Mouse (Mus musculus): ENCODE results near the gene Pcdh9. TPM values are rescaled to one million over a fixed set of nuclear protein-coding genes. Genes with fewer than 3 reads are reported as not detected.

Pcdh9 gene
- polyA plus RNA-seq, 2 experiments: 6.4 to 44.0 TPM

- Histone ChIP-seq H3K9ac (ENCODE audit: low read depth, low read length, severe bottlenecking) (no peak overlapping the region), H3K9me3 (ENCODE audit: control insufficient read depth, low read length) (no peaks in the 10 kb centered on the region), H3K4me1 (ENCODE audit: control insufficient read depth, insufficient read depth, low read length) (no peaks in the 10 kb centered on the region), H3K36me3 (ENCODE audit: control insufficient read depth, insufficient read depth, low read length) (no peaks in the 10 kb centered on the region), H3K27me3 (ENCODE audit: control insufficient read depth, insufficient read depth, low read length) (no peaks in the 10 kb centered on the region), H3K27ac (replicated peaks; ENCODE audit: low read depth, low read length) (no peak overlapping the region), H3K4me3 (replicated peaks; ENCODE audit: low read length) (no peak overlapping the region), H3K4me2 (replicated peaks; ENCODE audit: low read depth, low read length, severe bottlenecking) (no peak overlapping the region)
- ATAC-seq (ENCODE audit: low FRiP score, low read depth) (no peak), DNase-seq (ENCODE audit: low spot score) (peak; percentile 23)
- no peak for TF ChIP-seq POLR2A (IDR thresholded peaks at IDR 0.05; ENCODE audit: borderline replicate concordance, extremely low read depth, insufficient read depth, insufficient read length)
- 62% methylated on average over 10 of the region's 10 CpGs for WGBS
These were observed 156.3 kb downstream of the Pcdh9 start for GRCm38 (mm10) chr14:93734077-93734673.

GRCm38 (mm10) chr14:93725798-93726197 is 164.7 kb downstream of the Pcdh9 start:
- no peak overlapping the region for H3K27ac ChIP-seq (replicated peaks; ENCODE audit: low read depth, low read length)
- ATAC-seq (ENCODE audit: low FRiP score, low read depth): no peak
- no peaks in the 10 kb centered on the region for H3K36me3 ChIP-seq (ENCODE audit: control insufficient read depth, insufficient read depth, low read length)
- H3K4me1 ChIP-seq (ENCODE audit: control insufficient read depth, insufficient read depth, low read length): no peaks in the 10 kb centered on the region
- no peaks in the 10 kb centered on the region for H3K27me3 ChIP-seq (ENCODE audit: control insufficient read depth, insufficient read depth, low read length)
- no peaks in the 10 kb centered on the region for H3K9me3 ChIP-seq (ENCODE audit: control insufficient read depth, low read length)
- 57% methylated on average over 1 of the region's 1 CpGs for WGBS
- no peak overlapping the region for H3K4me3 ChIP-seq (replicated peaks; ENCODE audit: low read length)
- DNase-seq (ENCODE audit: low spot score): no peak
- TF ChIP-seq POLR2A (IDR thresholded peaks at IDR 0.05; ENCODE audit: borderline replicate concordance, extremely low read depth, insufficient read depth, insufficient read length): no peak
- H3K4me2 ChIP-seq (replicated peaks; ENCODE audit: low read depth, low read length, severe bottlenecking): no peak overlapping the region
- no peak overlapping the region for H3K9ac ChIP-seq (ENCODE audit: low read depth, low read length, severe bottlenecking)

- Histone ChIP-seq H3K4me2 (replicated peaks; ENCODE audit: low read depth, low read length, severe bottlenecking) (no peak overlapping the region), H3K36me3 (ENCODE audit: control insufficient read depth, insufficient read depth, low read length) (no peaks in the 10 kb centered on the region), H3K27me3 (ENCODE audit: control insufficient read depth, insufficient read depth, low read length) (no peaks in the 10 kb centered on the region), H3K4me3 (replicated peaks; ENCODE audit: low read length) (no peak overlapping the region), H3K27ac (replicated peaks; ENCODE audit: low read depth, low read length) (no peak overlapping the region), H3K9me3 (ENCODE audit: control insufficient read depth, low read length) (no peaks in the 10 kb centered on the region), H3K4me1 (ENCODE audit: control insufficient read depth, insufficient read depth, low read length) (no peaks in the 10 kb centered on the region), H3K9ac (ENCODE audit: low read depth, low read length, severe bottlenecking) (no peak overlapping the region)
- whole genome bisulfite sequencing: 58% methylated on average over 1 of the region's 1 CpGs
- no peak for TF ChIP-seq POLR2A (IDR thresholded peaks at IDR 0.05; ENCODE audit: borderline replicate concordance, extremely low read depth, insufficient read depth, insufficient read length)
- no peak for ATAC-seq (ENCODE audit: low FRiP score, low read depth)
- no peak for DNase-seq (ENCODE audit: low spot score)
These were observed 171.3 kb downstream of the Pcdh9 start for GRCm38 (mm10) chr14:93719208-93719607.

GRCm38 (mm10) chr14:93713250-93713935 is 177.1 kb downstream of the Pcdh9 start:
- H3K9me3 ChIP-seq (ENCODE audit: control insufficient read depth, low read length): no peaks in the 10 kb centered on the region
- no peak for DNase-seq (ENCODE audit: low spot score)
- H3K9ac ChIP-seq (ENCODE audit: low read depth, low read length, severe bottlenecking): no peak overlapping the region
- H3K4me3 ChIP-seq (replicated peaks; ENCODE audit: low read length): no peak overlapping the region
- H3K4me2 ChIP-seq (replicated peaks; ENCODE audit: low read depth, low read length, severe bottlenecking): no peak overlapping the region
- 70% methylated on average over 12 of the region's 12 CpGs for WGBS
- TF ChIP-seq POLR2A (IDR thresholded peaks at IDR 0.05; ENCODE audit: borderline replicate concordance, extremely low read depth, insufficient read depth, insufficient read length): no peak
- H3K27ac ChIP-seq (replicated peaks; ENCODE audit: low read depth, low read length): no peak overlapping the region
- ATAC-seq (ENCODE audit: low FRiP score, low read depth): no peak
- H3K4me1 ChIP-seq (ENCODE audit: control insufficient read depth, insufficient read depth, low read length): peaks cover 4% of the 10 kb centered on the region
- H3K36me3 ChIP-seq (ENCODE audit: control insufficient read depth, insufficient read depth, low read length): no peaks in the 10 kb centered on the region
- no peaks in the 10 kb centered on the region for H3K27me3 ChIP-seq (ENCODE audit: control insufficient read depth, insufficient read depth, low read length)

- no peaks in the 10 kb centered on the region for H3K9me3 ChIP-seq (ENCODE audit: control insufficient read depth, low read length)
- ATAC-seq (ENCODE audit: low FRiP score, low read depth): no peak
- no peak for DNase-seq (ENCODE audit: low spot score)
- H3K36me3 ChIP-seq (ENCODE audit: control insufficient read depth, insufficient read depth, low read length): no peaks in the 10 kb centered on the region
- no peak overlapping the region for H3K4me2 ChIP-seq (replicated peaks; ENCODE audit: low read depth, low read length, severe bottlenecking)
- H3K27ac ChIP-seq (replicated peaks; ENCODE audit: low read depth, low read length): no peak overlapping the region
- TF ChIP-seq POLR2A (IDR thresholded peaks at IDR 0.05; ENCODE audit: borderline replicate concordance, extremely low read depth, insufficient read depth, insufficient read length): no peak
- H3K4me1 ChIP-seq (ENCODE audit: control insufficient read depth, insufficient read depth, low read length): peaks cover 2% of the 10 kb centered on the region
- 67% methylated on average over 3 of the region's 3 CpGs for WGBS
- no peak overlapping the region for H3K4me3 ChIP-seq (replicated peaks; ENCODE audit: low read length)
- H3K27me3 ChIP-seq (ENCODE audit: control insufficient read depth, insufficient read depth, low read length): no peaks in the 10 kb centered on the region
- no peak overlapping the region for H3K9ac ChIP-seq (ENCODE audit: low read depth, low read length, severe bottlenecking)
These were observed 181.8 kb downstream of the Pcdh9 start for GRCm38 (mm10) chr14:93708651-93709050.

Data from limb, embryonic 14.5 days (tissue).